Mouse (Mus musculus): Measurements from ENCODE around the gene Rps19bp1.

Gene Rps19bp1

DNA sequence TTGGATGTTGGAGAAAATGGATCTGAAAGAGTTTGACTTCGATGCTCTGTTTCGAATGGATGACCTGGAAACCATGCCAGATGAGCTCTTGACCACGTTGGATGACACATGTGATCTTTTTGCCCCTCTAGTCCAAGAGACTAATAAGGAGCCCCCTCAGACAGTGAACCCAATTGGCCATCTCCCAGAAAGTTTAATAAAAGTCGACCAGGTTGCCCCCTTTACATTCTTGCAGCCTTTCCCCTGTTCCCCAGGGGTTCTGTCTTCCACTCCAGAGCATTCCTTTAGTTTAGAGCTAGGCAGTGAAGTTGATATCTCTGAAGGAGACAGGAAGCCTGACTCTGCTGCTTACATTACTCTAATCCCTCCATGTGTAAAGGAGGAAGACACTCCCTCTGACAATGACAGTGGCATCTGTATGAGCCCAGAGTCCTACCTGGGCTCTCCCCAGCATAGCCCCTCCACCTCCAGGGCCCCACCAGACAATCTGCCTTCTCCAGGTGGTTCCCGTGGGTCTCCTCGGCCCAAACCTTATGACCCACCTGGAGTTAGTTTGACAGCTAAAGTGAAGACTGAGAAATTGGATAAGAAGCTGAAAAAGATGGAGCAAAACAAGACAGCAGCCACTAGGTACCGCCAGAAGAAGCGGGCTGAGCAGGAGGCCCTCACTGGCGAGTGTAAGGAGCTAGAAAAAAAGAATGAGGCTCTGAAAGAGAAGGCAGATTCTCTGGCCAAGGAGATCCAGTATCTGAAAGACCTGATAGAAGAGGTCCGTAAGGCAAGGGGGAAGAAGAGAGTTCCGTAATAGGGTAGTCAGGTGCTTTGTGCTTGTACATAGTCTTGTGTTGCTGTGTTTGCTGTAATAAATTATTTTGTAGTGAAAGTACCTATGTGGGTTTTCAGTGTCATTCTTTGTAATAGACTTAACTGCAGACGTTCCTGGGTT is 7.2 kb downstream of the Rps19bp1 start:
- DNase-seq: no peak

DNA sequence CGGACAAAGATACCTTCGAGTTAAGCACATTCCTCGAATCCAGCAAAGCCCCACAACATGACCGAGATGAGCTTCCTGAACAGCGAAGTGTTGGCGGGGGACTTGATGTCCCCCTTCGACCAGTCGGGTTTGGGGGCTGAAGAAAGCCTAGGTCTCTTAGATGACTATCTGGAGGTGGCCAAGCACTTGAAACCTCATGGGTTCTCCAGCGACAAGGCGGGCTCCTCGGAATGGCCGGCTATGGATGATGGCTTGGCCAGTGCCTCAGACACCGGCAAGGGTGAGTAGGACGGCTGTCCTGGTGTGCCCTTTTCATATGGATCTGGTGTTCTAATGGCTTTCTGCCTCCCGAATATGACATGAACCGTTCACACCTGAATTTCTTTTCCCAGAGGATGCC is 7.9 kb downstream of the Rps19bp1 start:
- DNase-seq: no peak

DNA sequence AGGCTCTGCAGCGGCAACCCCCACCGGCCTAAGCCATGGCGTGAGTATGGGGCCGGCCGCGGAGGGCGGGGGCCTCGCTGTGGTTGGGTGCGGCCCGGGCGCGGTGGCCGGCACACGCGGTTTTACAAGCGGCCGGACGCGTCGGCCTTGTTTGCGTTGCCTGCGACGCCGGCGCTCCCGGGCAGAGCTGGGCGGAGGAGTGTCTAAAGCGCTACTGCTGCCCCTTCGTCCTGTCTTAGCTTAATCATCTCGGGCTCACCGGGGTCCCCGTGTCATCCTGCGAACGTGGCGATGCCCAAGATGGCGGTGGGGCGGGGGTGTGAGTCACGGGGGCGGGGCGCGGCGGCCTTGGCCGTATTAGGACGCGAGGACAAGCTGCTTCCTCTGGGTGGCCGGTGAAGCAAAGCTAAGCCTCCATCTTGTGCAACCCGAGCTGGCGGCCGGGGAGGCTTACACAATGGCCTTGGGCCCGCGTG is 8.4 kb downstream of the Rps19bp1 start:
- DNase-seq: peak; percentile 72

DNA sequence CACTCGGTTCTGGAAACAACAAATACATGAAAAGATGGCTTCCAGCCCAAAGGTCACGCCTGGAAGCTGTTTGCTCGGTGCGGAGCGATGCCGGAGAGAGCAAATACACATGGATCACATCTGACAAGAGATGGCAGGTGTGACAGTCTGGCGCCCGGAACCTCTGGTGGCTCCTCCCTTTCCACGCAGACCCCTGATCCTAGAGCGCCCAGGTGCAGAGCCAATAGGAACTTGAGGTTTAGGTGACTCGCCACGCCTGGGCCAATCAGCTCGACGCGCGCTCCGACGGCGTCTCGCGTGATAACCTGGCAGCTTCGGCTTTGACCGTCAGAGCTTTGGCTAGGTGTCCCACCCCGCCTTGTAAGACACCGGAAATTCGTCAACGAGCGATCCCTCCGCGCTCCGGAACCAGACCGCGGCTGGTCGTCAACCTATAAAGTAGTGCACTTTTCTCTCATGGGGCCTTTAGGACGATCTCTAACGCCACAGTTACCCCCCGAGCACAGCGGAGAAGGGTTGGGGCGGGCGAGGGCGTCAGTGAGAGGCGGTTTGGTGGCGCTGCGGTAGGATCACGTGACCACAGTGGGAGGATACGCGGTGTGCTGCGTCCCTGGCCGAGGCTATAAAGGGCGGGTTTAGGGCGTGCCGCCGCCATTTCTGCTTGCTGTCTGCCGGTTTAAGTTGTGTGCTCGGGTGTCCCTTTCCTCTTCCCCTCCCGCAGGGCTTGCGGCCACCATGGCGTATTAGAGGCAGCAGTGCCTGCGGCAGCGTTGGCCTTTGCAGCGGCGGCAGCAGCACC is 9.1 kb downstream of the Rps19bp1 start, which contains the start of gene Atf4:
Atf4 (plus strand) TSS at position 338 of the 799 bp plus-strand sequence.
- DNase-seq: peak; percentile 99

DNA sequence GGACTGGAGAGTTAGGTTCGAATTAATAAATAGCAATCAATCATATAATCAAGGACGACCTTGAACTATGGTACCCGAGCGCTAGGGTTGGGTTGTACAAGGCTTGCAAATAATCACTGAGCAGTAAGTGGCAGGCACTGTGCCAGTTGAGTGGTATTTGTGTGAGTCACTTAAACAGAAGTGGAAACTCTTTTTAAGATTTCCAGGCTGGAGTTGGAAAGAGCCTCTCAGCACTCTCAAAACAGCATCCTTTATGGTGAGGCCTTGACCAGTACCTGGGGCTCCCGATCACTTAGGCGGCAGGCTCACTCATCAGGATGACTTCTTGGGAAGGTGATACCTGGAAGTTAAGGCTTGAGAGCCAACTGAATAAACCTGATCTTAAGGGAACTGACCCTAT is 9.9 kb downstream of the Rps19bp1 start:
- DNase-seq: no peak

DNA sequence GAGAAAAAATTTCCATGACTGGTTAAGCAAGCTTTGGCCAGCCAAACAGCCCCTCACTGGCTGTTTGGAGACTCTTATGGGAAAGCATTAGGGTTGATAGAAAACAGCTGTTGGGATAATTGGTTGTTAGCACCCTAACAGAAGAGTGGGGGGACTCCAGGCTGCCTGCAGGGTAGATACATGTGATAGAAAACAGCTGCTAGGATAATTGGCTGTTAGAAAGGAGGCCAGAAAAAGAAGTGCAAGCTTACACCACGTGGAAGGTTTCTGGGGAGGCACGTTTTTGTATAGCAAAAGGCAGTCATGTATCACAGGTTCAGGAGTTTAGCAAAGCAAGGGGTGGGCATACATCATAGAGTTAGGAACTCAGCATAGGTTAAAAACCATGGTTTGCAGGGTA is 10.6 kb downstream of the Rps19bp1 start:
- no peak for DNase-seq

DNA sequence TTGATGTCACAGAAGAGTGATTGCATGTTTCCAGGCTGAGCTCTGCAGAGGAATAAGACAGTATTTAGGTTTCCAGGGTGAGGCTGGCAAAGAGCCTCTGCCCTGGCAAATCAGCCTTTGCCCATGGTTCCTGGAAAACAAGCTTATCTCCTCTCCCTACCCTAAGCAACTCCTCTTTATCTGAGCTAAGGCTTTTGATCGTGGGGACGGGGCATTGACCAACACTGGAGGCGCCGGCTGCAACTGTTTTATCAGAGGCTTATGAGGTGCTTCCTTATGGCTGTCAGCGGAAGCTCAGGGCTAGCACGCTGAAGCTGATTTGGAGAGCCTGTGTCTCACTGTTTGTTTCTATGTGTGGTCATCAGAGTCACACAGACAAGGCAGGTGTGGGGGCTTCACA is 13.5 kb downstream of the Rps19bp1 start:
- no peak for DNase-seq

DNA sequence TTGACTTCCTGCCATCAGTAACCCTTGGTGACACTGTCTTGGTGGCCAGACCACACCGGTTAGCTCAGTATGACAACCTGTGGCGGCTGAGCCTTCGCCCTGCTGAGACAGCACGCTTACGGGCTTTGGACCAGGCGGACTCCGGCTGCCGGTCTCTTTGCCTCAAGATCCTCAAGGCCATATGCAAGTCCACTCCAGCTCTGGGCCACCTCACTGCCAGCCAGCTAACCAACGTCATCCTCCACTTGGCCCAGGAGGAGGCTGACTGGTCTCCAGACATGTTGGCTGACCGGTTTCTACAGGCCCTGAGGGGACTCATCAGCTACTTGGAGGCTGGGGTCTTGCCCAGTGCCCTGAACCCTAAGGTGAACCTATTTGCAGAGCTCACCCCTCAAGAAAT is 14.4 kb downstream of the Rps19bp1 start:
- DNase-seq: no peak

DNA sequence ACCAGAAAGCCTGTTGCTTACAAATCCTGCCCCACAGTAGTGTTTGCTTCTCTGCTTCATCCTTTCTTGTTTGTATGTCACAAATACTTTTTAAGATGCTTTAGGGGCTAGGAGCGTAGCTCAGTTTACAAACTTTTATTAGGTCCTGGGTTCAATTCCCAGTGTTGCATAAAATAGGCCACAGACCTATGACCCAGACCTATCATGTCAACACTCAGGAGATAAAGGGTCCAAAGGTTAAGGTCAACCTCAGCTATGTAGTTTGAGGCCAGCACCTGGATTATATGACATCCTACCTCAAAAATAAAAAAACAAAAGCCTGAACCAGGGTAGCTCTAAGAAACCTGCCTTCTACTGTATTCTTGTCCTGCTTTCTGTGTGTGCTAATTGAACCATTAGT is 15.5 kb downstream of the Rps19bp1 start:
- no peak for DNase-seq

DNA sequence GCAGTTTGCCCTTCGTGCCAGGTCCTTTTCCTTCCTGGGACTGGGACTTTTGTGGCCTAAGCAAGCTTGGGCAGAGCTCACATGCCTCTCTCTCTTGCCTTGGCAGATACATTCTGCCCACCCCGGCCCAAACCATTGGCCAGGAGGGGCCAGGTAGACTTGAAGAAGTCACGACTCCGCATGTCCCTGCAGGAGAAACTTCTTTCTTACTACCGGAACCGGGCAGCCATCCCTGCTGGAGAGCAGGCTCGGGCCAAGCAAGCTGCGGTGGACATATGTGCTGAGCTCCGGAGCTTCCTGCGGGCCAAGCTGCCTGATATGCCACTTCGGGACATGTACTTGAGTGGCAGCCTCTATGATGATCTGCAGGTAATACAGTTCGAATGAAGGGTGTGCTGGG is 16.0 kb downstream of the Rps19bp1 start:
- DNase-seq: no peak

DNA sequence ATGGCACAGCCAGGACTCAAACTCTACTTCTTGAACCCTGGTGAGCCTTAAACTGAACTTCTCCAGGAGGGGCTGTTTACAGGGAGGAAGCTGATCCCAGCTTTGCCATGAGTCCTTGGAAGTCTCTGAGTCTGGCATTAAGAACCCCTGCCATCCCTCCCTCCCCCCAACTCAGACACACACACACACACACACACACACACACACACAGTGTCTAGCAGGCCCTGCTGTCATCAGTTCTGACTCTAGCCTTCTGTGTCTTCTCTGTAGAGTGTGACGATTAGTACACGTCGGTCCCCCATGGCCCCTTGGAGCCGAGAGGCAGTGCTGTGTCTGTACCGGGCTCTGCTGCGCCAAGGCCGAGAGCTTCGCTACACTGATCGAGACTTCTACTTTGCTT is 28.6 kb downstream of the Rps19bp1 start, which contains the start of gene AC140267.1:
AC140267.1 (plus strand) TSS at position 301 of the 400 bp plus-strand sequence.
- no peak for DNase-seq

DNA sequence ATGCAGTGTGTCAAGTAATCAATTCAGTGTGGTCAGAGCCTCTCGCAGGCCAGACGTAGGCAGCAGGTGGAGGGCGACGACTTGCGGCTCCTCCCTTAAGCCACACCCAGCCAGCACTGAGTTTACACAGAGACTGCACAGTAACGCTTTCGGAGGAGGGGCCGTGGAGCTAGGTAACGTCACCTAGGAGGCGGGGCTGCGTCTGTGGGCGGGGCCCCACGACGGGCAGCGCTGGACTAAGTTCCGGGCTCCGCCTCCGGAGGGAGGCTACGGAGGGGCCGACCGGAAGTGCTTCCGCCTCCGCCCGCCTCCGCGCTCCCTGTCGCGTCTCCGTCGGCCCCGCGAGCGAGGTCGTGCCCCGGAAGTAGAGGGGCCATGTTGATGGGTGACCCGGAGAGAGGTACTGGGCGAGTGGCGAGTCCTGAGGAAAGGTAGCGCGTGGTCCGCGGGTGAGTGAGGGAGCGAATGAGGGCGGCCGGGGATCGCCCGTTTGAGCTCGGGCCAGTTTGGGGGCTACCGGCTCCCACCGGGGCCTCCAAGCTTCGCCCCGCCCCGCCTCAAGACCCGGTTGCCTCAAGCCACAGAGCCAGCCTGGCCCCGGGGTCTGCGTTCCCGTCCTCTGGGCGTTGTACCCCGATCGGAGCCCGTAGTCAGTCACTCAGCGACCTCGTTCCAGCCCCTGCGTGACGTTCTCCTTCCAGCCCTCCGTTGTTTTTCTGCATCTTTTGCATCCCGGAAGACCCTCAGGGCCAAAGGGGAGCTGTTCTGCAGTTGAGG is 30.2 kb downstream of the Rps19bp1 start, which contains the start of gene Mief1:
Mief1 (plus strand) TSS at position 286 of the 777 bp plus-strand sequence.
- peak; percentile 99 for DNase-seq

DNA sequence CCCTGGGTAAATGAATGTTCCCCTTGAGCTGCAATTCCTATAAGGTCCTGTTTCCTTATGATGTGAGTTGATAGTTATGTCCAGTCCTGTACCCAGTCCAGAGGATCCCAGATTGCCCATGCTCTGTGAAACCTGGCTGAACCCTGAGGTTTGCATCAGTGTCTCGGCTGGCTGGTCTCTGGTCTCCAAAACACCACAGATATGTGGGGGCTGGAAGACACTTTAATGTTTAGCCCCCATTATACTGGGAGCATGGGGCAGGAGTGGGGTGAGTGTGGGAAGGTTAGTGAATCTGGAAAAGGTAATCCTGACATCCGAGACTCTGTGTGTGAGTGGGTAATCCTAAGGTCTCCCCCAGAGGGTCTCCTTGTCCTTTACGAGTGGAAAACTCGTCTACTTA is 31.1 kb downstream of the Rps19bp1 start:
- no peak for DNase-seq

DNA sequence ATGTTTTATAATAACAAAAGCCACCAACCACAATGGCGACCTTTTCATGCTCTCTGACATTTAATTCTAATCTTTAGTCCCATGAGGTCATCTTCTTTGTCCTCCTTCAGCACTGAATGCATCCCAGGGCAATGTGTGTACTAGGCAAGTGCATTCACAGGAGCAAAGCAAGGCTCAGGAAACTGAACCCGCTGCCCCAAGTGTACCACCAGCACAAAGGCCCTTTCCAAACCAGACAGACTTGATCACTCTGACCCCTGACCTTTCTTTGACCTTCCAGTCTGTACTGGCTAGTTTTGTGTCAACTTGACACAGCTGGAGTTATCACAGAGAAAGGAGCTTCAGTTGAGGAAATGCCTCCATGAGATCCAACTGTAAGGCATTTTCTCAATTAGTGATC is 31.8 kb downstream of the Rps19bp1 start:
- no peak for DNase-seq

DNA sequence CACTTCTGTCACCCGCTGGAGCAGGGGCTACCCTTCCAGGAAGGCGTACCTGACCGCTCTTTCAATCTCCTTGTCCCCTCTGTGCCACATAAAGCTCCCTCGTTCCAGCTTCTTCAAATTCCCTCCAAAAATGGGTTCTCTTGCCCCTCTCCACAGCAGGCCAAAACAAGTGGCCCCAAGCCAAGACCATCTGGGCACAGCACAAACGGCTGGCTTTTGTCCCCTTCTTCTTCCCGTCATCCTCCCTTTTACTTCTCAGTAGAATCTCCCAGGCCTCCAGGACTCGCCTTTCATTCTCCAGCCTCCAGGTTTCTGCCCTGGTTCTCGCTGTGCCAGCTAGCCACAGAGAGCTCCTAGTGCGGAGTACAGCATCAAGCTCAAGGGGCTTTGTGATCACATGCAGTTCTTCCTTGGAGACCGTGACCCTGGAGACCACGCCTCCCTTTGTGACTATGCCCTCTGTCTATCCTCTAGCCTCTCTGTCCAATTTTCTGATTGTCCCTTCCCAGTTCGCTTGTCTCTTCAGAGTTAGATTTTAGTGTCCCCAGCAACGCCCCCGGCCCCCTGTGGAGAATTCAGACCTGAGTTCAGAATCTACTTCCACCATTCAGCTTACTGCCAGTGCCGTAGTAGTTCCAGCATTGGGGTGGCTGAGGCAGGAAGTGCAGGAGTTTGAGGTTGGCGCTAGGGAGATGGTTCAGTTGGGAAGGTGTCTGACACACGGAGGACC is 35.9 kb downstream of the Rps19bp1 start:
- no peak for DNase-seq

DNA sequence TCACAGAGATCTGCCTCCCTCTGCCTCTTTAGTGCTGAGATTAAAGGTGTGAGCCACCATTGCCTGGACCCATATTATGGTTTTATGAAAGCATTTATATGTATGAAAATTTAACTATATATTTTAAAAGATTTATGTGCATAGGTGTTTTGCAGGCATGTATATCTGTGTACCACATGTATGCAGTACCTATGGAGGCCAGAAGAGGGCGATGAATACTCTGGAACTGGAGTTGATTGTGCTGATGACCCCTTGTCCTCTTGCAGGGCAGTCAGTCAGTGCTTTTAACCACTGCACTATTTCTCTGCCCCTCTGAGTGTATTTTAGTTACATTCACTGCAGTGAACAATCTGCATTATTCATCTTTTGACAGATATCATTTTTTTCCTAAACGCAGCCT is 38.3 kb downstream of the Rps19bp1 start:
- peak; percentile 42 for DNase-seq

DNA sequence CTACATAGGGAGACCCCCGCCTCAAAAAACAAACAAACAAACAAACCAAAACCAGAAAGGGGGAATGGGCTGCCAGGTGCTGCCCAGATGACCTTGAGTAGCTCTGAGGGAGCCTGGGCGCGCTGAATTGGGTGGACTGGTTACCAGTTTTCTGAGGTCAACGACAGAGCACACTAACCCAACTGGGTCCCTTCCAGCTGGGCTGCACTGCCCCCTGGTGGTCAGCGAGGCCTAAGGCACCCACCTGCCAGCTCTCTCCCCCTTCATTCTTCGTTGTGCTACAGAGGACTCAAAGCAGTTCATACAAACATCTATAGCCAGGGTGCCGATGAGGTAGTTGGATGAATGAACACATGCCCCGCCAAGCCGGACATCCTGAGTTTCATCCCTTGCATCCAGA is 38.9 kb downstream of the Rps19bp1 start:
- DNase-seq: peak; percentile 57

DNA sequence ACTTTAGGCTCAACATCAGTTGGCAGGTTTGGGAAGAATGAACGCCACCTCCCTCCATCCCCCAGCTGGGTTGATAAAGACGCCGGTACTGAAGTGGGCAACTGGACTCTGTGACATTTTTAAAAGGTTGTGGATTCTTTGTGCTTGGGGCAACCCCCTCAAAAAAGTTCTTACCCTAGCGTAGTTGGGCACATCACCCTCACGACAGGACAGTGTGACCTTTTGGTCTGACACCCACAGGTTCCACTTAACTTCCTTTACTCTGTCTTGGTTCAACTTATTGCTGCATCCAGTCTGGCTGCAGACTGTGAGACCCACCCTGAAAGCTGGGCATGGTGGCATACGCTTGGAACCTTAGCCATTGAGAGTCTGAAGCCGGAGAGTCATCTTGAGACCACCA is 40.4 kb downstream of the Rps19bp1 start:
- no peak for DNase-seq

DNA sequence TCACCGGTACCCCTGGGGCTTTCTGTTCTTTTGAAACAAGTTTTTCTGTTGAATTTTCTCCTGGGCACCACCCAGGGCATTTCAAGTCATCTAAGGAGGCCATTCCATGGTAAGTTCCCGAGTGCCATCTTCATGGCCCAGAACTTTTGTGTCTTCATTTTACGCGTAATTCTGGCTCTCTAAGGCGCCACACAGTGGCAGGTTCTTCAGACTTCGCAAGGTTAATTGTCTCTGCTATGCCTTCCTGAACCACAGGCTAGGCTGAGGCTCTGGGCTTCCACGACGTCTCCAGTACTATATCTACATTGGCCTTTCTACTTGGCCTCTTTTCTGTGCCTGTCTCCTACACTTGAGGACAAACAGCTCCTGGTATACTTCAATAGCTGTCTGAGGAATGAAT is 43.1 kb downstream of the Rps19bp1 start:
- DNase-seq: no peak

DNA sequence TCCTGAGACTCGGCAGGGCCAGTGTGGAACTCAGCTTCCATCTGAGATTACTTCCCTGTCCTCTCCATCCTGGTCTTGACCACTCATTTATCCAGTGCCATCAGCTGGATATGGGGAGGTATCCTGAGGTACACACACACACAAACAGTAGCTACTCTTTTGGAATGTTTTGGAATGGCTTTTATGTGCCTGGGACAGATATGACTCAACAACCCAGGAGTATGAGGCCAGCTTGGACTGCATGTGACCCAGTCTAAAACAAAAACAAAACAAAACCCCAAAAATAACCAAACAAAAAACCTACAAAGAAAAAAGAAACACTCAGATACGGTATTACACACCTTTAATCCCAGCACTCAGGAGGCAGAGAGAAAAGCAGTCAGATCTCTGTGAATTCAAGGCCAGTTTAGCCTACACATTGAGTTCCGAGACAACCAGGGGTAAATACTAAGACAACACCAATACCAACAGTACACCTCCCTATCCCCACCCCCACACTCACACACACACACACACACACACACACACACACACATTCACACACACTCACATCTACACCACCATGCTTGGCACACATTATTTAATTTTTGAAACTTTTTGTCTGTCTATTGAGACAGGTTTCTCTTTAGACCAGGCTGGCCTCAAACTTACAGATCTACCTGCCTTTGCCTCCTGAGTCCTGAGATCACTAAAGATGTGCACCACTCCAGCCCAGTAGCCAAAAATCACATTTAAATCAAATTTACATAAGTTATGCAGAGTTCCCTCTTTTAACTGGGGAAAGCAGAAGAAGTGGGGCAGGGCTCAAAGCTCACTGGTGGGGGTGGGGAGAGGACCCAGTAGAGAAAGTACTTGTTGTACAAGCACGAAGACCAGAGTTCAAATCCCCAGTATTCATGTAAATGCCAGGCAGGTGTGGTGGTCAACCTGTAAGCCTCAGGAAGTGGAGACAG is 44.1 kb downstream of the Rps19bp1 start:
- DNase-seq: no peak

DNA sequence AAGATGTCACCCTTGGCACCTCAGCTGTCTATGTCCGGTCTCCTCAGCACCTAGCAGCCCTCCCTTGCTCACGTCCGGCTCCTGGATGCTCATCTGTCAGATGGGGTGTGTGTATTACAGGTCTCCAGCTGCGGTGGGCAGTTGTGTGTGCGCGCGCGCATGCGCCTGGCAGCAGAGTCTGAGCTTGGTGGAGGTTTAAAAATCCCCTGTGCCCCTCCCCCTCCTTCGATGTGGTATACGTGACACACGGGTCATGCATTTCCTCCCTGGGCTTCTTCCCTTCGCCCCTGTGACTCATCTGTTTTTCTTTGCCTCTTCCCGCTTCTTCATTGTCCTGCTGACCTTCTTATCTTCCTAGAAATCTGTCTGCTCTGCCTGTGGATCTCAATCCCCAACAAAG is 44.9 kb downstream of the Rps19bp1 start:
- DNase-seq: no peak

Measured in kidney, adult 11 months (tissue).